Mouse (Mus musculus) CH12.LX (cell line): ENCODE results near the gene Dlg1. TPM values are rescaled to one million over a fixed set of nuclear protein-coding genes. Genes with fewer than 3 reads are reported as not detected.

ENCODE experiments used
- DNase-seq: peaks from one replicate; pipeline ENCODE4 v3.0.0-alpha.2; 2013; ENCODE audit errors: extremely low read depth
- H3K27ac ChIP-seq: 2 replicates; pipeline ENCODE4 v1.5.1; 2012; ENCODE audit warnings: low read depth, mild to moderate bottlenecking, control low read depth, moderate library complexity; ENCODE audit not compliant: insufficient read depth
- H3K27me3 ChIP-seq: replicated peaks from 2 replicates; pipeline ENCODE3; 2012; ENCODE audit warnings: inconsistent platforms
- H3K36me3 ChIP-seq, 2 experiments: replicated peaks in 1 of 2; 2 replicates each; pipeline versions ENCODE3 to v1.6.1; 2012; ENCODE audit warnings: inconsistent platforms in 1 of 2, low read length in 1 of 2, mild to moderate bottlenecking in 1 of 2, mixed read lengths in 1 of 2, moderate library complexity in 1 of 2; ENCODE audit not compliant: control insufficient read depth in 1 of 2, insufficient read depth in 1 of 2
- H3K4me1 ChIP-seq, 2 experiments: 2 replicates each; pipeline ENCODE4 v1.6.1; 2012; ENCODE audit warnings: inconsistent platforms in 1 of 2, moderate library complexity in 1 of 2; ENCODE audit not compliant: insufficient read depth in 2 of 2, control insufficient read depth in 1 of 2
- H3K4me2 ChIP-seq: 2 replicates; pipeline ENCODE4 v1.6.1; 2012; ENCODE audit warnings: low read depth, mild to moderate bottlenecking, control low read depth; ENCODE audit not compliant: poor library complexity, insufficient read depth, severe bottlenecking
- H3K4me3 ChIP-seq, 3 experiments: fragments of 150-350 bp in 1 of 3; sonication (generic) in 1 of 3; replicated peaks in 1 of 3; 2 replicates each; pipeline versions ENCODE3 to v1.5.1; 2011 to 2012; ENCODE audit warnings: low read depth in 2 of 3, low read length in 2 of 3, mild to moderate bottlenecking in 2 of 3, moderate library complexity in 2 of 3, control low read depth in 1 of 3, improper control_type of control experiment in 1 of 3, inconsistent platforms in 1 of 3, mixed read lengths in 1 of 3; ENCODE audit not compliant: poor library complexity in 1 of 3
- H3K79me2 ChIP-seq: replicated peaks from 2 replicates; pipeline ENCODE4 v1.6.1; 2012; ENCODE audit warnings: mild to moderate bottlenecking, moderate library complexity; ENCODE audit not compliant: control insufficient read depth, poor library complexity, insufficient read depth, severe bottlenecking; ENCODE audit errors: extremely low read depth
- H3K9ac ChIP-seq: 2 replicates; pipeline ENCODE4 v1.6.1; 2012; ENCODE audit warnings: low read depth, mild to moderate bottlenecking, control low read depth, moderate library complexity; ENCODE audit not compliant: insufficient read depth
- H3K9me3 ChIP-seq: replicated peaks from 2 replicates; pipeline ENCODE3; 2012; ENCODE audit warnings: low read length, inconsistent platforms, mixed read lengths
- CHD1 ChIP-seq: IDR thresholded peaks from 2 replicates; pipeline ENCODE4 v1.6.1; 2012; ENCODE audit warnings: low read depth, low read length, improper control_type of control experiment, inconsistent platforms
- CTCF ChIP-seq, 2 experiments: IDR thresholded peaks in 1 of 2; conservative IDR thresholded peaks in 1 of 2; 2 replicates each; pipeline ENCODE4 v1.5.1; 2011 to 2012; ENCODE audit warnings: low read depth in 2 of 2, low read length in 2 of 2, improper control_type of control experiment in 1 of 2, inconsistent platforms in 1 of 2, mild to moderate bottlenecking in 1 of 2, moderate library complexity in 1 of 2
- ETS1 ChIP-seq: conservative IDR thresholded peaks from 2 replicates; pipeline ENCODE4 v1.6.1; 2012; ENCODE audit warnings: low read depth, mild to moderate bottlenecking, inconsistent platforms, low read length, improper control_type of control experiment, moderate library complexity
- GABPA ChIP-seq: IDR thresholded peaks from 2 replicates; pipeline ENCODE4 v1.6.1; 2012; ENCODE audit warnings: low read depth, low read length, improper control_type of control experiment, inconsistent platforms; ENCODE audit not compliant: insufficient replicate concordance
- HCFC1 ChIP-seq: IDR thresholded peaks from 2 replicates; pipeline ENCODE4 v1.6.1; 2012; ENCODE audit warnings: low read depth, mild to moderate bottlenecking, inconsistent platforms, low read length, improper control_type of control experiment
- JUN ChIP-seq: IDR thresholded peaks from 2 replicates; pipeline ENCODE4 v1.6.1; 2011; ENCODE audit warnings: low read depth, mild to moderate bottlenecking, low read length, improper control_type of control experiment, moderate library complexity; ENCODE audit not compliant: insufficient read depth
- JUND ChIP-seq: conservative IDR thresholded peaks from 2 replicates; pipeline ENCODE4 v1.6.1; 2011; ENCODE audit warnings: low read depth, low read length, improper control_type of control experiment
- KAT2A ChIP-seq: IDR thresholded peaks from 2 replicates; pipeline ENCODE4 v1.6.1; 2012; ENCODE audit warnings: low read length, improper control_type of control experiment, inconsistent platforms; ENCODE audit not compliant: insufficient replicate concordance
- MAX ChIP-seq: IDR thresholded peaks from 2 replicates; pipeline ENCODE4 v1.6.1; 2011; ENCODE audit warnings: low read length, improper control_type of control experiment
- MEF2A ChIP-seq: IDR thresholded peaks from 2 replicates; pipeline ENCODE4 v1.6.1; 2014; ENCODE audit warnings: low read depth, mild to moderate bottlenecking, inconsistent platforms, low read length, improper control_type of control experiment, borderline replicate concordance
- MXI1 ChIP-seq: IDR thresholded peaks from 2 replicates; pipeline ENCODE4 v1.6.1; 2011; ENCODE audit warnings: mild to moderate bottlenecking, low read depth, low read length, improper control_type of control experiment
- MYC ChIP-seq: IDR thresholded peaks from 2 replicates; pipeline ENCODE4 v1.6.1; 2011; ENCODE audit warnings: low read depth, mild to moderate bottlenecking, improper control_type of control experiment, low read length
- NELFE ChIP-seq: IDR thresholded peaks from 2 replicates; pipeline ENCODE4 v1.6.1; 2011; ENCODE audit warnings: low read depth, low read length, improper control_type of control experiment
- NRF1 ChIP-seq: IDR thresholded peaks from 2 replicates; pipeline ENCODE4 v1.6.1; 2014; ENCODE audit warnings: low read depth, mild to moderate bottlenecking, inconsistent platforms, low read length, improper control_type of control experiment, moderate library complexity
- PAX5 ChIP-seq: IDR thresholded peaks from 2 replicates; pipeline ENCODE4 v1.6.1; 2012; ENCODE audit warnings: low read length, inconsistent platforms, mixed read lengths
- POLR2A ChIP-seq: IDR thresholded peaks from 2 replicates; pipeline ENCODE4 v1.6.1; 2011; ENCODE audit warnings: low read depth, mild to moderate bottlenecking, improper control_type of control experiment, low read length
- RAD21 ChIP-seq: IDR thresholded peaks from 2 replicates; pipeline ENCODE4 v1.6.1; 2011; ENCODE audit warnings: low read depth, mild to moderate bottlenecking, low read length, improper control_type of control experiment, moderate library complexity
- RCOR1 ChIP-seq: conservative IDR thresholded peaks from 2 replicates; pipeline ENCODE4 v1.6.1; 2012; ENCODE audit warnings: low read depth, mild to moderate bottlenecking, inconsistent platforms, low read length, improper control_type of control experiment
- SIN3A ChIP-seq: IDR thresholded peaks from 2 replicates; pipeline ENCODE4 v1.6.1; 2012; ENCODE audit warnings: low read length, improper control_type of control experiment, inconsistent platforms
- TBP ChIP-seq: conservative IDR thresholded peaks from 2 replicates; pipeline ENCODE4 v1.6.1; 2011; ENCODE audit warnings: low read depth, low read length, improper control_type of control experiment
- TCF12 ChIP-seq: IDR thresholded peaks from 2 replicates; pipeline ENCODE4 v1.6.1; 2014; ENCODE audit warnings: low read depth, mild to moderate bottlenecking, inconsistent platforms, low read length, improper control_type of control experiment
- USF1 ChIP-seq: IDR thresholded peaks from 2 replicates; pipeline ENCODE4 v1.6.1; 2014; ENCODE audit warnings: low read depth, mild to moderate bottlenecking, inconsistent platforms, low read length, improper control_type of control experiment
- ZC3H11A ChIP-seq: IDR thresholded peaks from 2 replicates; pipeline ENCODE4 v1.6.1; 2012; ENCODE audit warnings: low read depth, mild to moderate bottlenecking, inconsistent platforms, low read length, improper control_type of control experiment
- ZMIZ1 ChIP-seq: IDR thresholded peaks from 2 replicates; pipeline ENCODE4 v1.6.1; 2012; ENCODE audit warnings: low read depth, mild to moderate bottlenecking, inconsistent platforms, low read length, improper control_type of control experiment
- ZNF384 ChIP-seq: IDR thresholded peaks from 2 replicates; pipeline ENCODE4 v1.6.1; 2012; ENCODE audit warnings: low read depth, low read length, improper control_type of control experiment, inconsistent platforms
- dilution Hi-C: fragments of 300-500 bp; cut with MboI; formaldehyde crosslinking; loops from 2 replicates; pipeline ENCODE4 v1.14.3; 2020; ENCODE audit warnings: low sequenced_read_pairs; ENCODE audit not compliant: extremely low pct_unique_long_range_greater_than_20kb, extremely low pct_ligation_motif_present
- in situ Hi-C: fragments of 300-500 bp; cut with MboI; formaldehyde crosslinking; loops from 3 replicates; pipeline ENCODE4 v1.14.3; 2019; ENCODE audit warnings: low sequenced_read_pairs, low pct_ligation_motif_present, low pct_unique_long_range_greater_than_20kb, mixed read lengths
- polyA plus RNA-seq: library from polyadenylated mRNA; unstranded; fragments of >175 nt; gene quantifications from 2 replicates; pipeline ENCODE4 v1.2.1, GENCODE M21; 2012; ENCODE audit warnings: low read depth; ENCODE audit not compliant: insufficient read length
- total RNA-seq, 2 experiments: library from RNA; depleted of rRNA; stranded (reverse); fragments of 300-350 nt in 1 of 2; fragments of >200 nt in 1 of 2; gene quantifications; 2 replicates each; pipeline ENCODE4 v1.2.3; 2012 to 2014

The Dlg1 gene
- total and polyA plus RNA-seq, 3 experiments, result 29.0 to 47.9 (median 37.4) TPM

DNA sequence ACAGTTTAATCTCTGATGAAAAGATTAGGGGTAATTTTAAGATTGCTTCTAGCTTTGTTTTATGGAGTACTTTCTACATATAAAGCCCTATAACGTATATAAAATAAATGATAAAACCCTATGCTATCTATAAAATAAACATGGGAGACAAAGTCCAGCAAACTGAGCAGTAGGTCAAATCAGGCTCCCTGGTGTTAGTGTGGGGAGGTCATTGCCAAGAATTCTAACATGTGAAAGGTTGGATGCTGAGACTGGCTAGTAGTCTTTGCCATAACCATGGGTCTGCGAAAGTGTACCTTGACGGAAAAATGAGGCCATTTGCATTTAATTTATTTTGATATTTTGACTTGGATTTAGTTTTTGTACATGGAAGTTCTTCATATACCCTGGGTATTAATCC lies 42.7 kb downstream of the Dlg1 start:
- Histone ChIP-seq H3K4me3 (no peak overlapping the region), H3K4me1 (no peaks in the 10 kb centered on the region), H3K9me3 (no peaks in the 10 kb centered on the region), H3K79me2 (peaks cover 15% of the 10 kb centered on the region), H3K36me3 (peaks cover 0 to 9% of the 10 kb centered on the region in 2 experiments), H3K9ac (no peak overlapping the region), H3K27me3 (no peaks in the 10 kb centered on the region), H3K27ac (no peak overlapping the region), H3K4me2 (no peak overlapping the region)
- no peak for TF ChIP-seq CHD1
- no peak for TF ChIP-seq NRF1
- TF ChIP-seq MEF2A, result no peak
- no peak for TF ChIP-seq MAX
- TF ChIP-seq ETS1, result no peak
- TF ChIP-seq MXI1, result no peak
- no peak for TF ChIP-seq CTCF (conservative IDR thresholded peaks at IDR 0.05 in 1 of 2, IDR thresholded peaks at IDR 0.05 in 1 of 2; ENCODE audit: low read depth in 2 of 2, low read length in 2 of 2)
- no peak for TF ChIP-seq TCF12
- no peak for TF ChIP-seq ZNF384
- TF ChIP-seq HCFC1, result no peak
- TF ChIP-seq POLR2A, result no peak
- no peak for TF ChIP-seq USF1
- no peak for TF ChIP-seq MYC
- TF ChIP-seq JUND, result no peak
- no peak for TF ChIP-seq ZC3H11A
- TF ChIP-seq TBP, result no peak
- in situ Hi-C loops (no loop called here), dilution Hi-C loops (no loop called here)
- no peak for DNase-seq

DNA sequence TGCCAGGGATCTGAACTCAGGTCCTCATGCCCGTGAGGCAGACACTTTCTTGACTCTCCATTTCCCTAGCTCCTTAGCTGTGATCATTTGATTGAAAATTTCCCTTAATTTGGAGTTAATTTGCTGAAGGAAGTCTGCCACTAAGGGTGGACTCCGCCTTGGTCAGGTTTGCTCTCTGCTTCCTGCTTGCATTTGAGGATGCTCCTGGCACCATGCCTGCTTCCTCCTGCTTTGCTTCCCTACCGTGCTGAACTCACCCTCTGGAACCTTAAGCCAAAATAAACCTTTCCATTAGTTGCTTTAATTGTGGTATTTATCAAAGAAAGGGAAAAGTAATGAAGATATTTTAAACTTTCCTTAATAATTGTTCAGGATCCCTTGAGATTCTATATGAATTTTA lies 44.1 kb downstream of the Dlg1 start:
- Histone ChIP-seq H3K27ac (no peak overlapping the region), H3K9me3 (no peaks in the 10 kb centered on the region), H3K79me2 (peaks cover 15% of the 10 kb centered on the region), H3K9ac (no peak overlapping the region), H3K36me3 (peaks cover 0 to 5% of the 10 kb centered on the region in 2 experiments), H3K4me2 (no peak overlapping the region), H3K4me1 (no peaks in the 10 kb centered on the region), H3K4me3 (no peak overlapping the region), H3K27me3 (no peaks in the 10 kb centered on the region)
- no peak for TF ChIP-seq MAX
- no peak for TF ChIP-seq CHD1
- TF ChIP-seq ZNF384, result no peak
- TF ChIP-seq ZMIZ1, result no peak
- no peak for TF ChIP-seq MEF2A
- no peak for TF ChIP-seq KAT2A
- no peak for TF ChIP-seq GABPA
- no peak for TF ChIP-seq NELFE
- no peak for TF ChIP-seq MYC
- no peak for TF ChIP-seq JUN
- no peak for TF ChIP-seq MXI1
- TF ChIP-seq POLR2A, result no peak
- TF ChIP-seq TBP, result no peak
- TF ChIP-seq RAD21, result no peak
- TF ChIP-seq CTCF (conservative IDR thresholded peaks at IDR 0.05 in 1 of 2, IDR thresholded peaks at IDR 0.05 in 1 of 2; ENCODE audit: low read depth in 2 of 2, low read length in 2 of 2), result no peak
- TF ChIP-seq PAX5, result no peak
- TF ChIP-seq SIN3A, result no peak
- TF ChIP-seq RCOR1, result no peak
- TF ChIP-seq ETS1, result no peak
- TF ChIP-seq TCF12, result no peak
- dilution Hi-C loops, result no loop called here
- in situ Hi-C loops, result no loop called here
- DNase-seq, result no peak
